Mouse (Mus musculus) thymus, postnatal 0 days (tissue): ENCODE data around the gene Reg1. TPM values are rescaled to one million over a fixed set of nuclear protein-coding genes. Genes with fewer than 3 reads are reported as not detected.
"Not testable (repeated sequence)": the region's sequence is repeated elsewhere in the genome, so short reads cannot be mapped to it uniquely, and the experiment has no call there.

ENCODE experiments used
- DNase-seq: peaks from one replicate; pipeline ENCODE4 v3.0.0-alpha.2; 2015; ENCODE audit warnings: low spot score
- polyA plus RNA-seq: library from polyadenylated mRNA; unstranded; fragments of >200 nt; fragmentation: Nextera tagmentation; extraction: Ambion mirVana; gene quantifications from 2 replicates; pipeline ENCODE4 v1.2.1, GENCODE M21; 2015

The Reg1 gene
- polyA plus RNA-seq, result 1.6 and 2.3 TPM in 2 replicates

GRCm38 (mm10) chr6:78422411-78422810, at the start of gene Reg1:
Reg1 (plus strand) TSS chr6:78422711.
- DNase-seq, result not testable (repeated sequence)

GRCm38 (mm10) chr6:78378765-78379164, 43.7 kb upstream of the Reg1 start, which contains the start of gene Reg3d:
Reg3d (minus strand) TSS chr6:78378865.
- DNase-seq, result no peak

GRCm38 (mm10) chr6:78380409-78380808, 42.1 kb upstream of the Reg1 start, which contains the start of gene Reg3a:
Reg3a (plus strand) TSS chr6:78380709.
- no peak for DNase-seq

GRCm38 (mm10) chr6:78385609-78386008, 36.9 kb upstream of the Reg1 start:
- DNase-seq, result no peak

GRCm38 (mm10) chr6:78395323-78395722, 27.2 kb upstream of the Reg1 start, which contains the start of gene Reg2:
Reg2 (plus strand) TSS chr6:78395623.
- not testable (repeated sequence) for DNase-seq

- DNase-seq, result no peak
Measured at GRCm38 (mm10) chr6:78425497-78425896, 3.0 kb downstream of the Reg1 start.

- no peak for DNase-seq
Measured at GRCm38 (mm10) chr6:78447202-78447601, 24.7 kb downstream of the Reg1 start.

- DNase-seq, result no peak
Measured at GRCm38 (mm10) chr6:78448409-78448808, 25.9 kb downstream of the Reg1 start.

- DNase-seq, result no peak
Measured at GRCm38 (mm10) chr6:78452804-78453203, 30.3 kb downstream of the Reg1 start.

- no peak for DNase-seq
Measured at GRCm38 (mm10) chr6:78460191-78460825, 37.8 kb downstream of the Reg1 start.

- DNase-seq, result no peak
Measured at GRCm38 (mm10) chr6:78462360-78462759, 39.8 kb downstream of the Reg1 start.

- no peak for DNase-seq
Measured at GRCm38 (mm10) chr6:78463266-78463665, 40.8 kb downstream of the Reg1 start.

GRCm38 (mm10) chr6:78468772-78469171, 46.3 kb downstream of the Reg1 start, which contains the start of gene Reg3g:
Reg3g (minus strand) TSS chr6:78468872.
- DNase-seq, result no peak

- no peak for DNase-seq
Measured at GRCm38 (mm10) chr6:78469287-78469686, 46.8 kb downstream of the Reg1 start.

Other genes starting within 250 kb of the Reg1 start
- 5.6 and 6.0 TPM in 2 replicates for gene Reg3b, start 52.1 kb upstream of the Reg1 start, polyA plus RNA-seq
- not detected in 2 replicates for gene Reg3d, start 43.8 kb upstream of the Reg1 start, polyA plus RNA-seq
- 0.73 and 0.96 TPM in 2 replicates for gene Reg3a, start 42.0 kb upstream of the Reg1 start, polyA plus RNA-seq
- not detected in 2 replicates for gene Reg2, start 27.1 kb upstream of the Reg1 start, polyA plus RNA-seq
- 79.6 and 104 TPM in 2 replicates for gene Reg3g, start 46.2 kb downstream of the Reg1 start, polyA plus RNA-seq